Mouse (Mus musculus) embryonic fibroblast, embryonic 13.5 days (primary cell): ENCODE data around the gene Anxa8.

ENCODE experiments used
- CTCF ChIP-seq: IDR thresholded peaks from 2 replicates; pipeline ENCODE4 v1.5.1; 2011; ENCODE audit warnings: mild to moderate bottlenecking, control low read depth, low read length, moderate library complexity, borderline replicate concordance; ENCODE audit not compliant: insufficient read depth
- POLR2A ChIP-seq: IDR thresholded peaks from 2 replicates; pipeline ENCODE4 v1.6.1; 2011; ENCODE audit warnings: low read depth, mild to moderate bottlenecking, control low read depth, low read length, moderate library complexity

GRCm38 (mm10) chr14:34091475-34091874, 5.7 kb downstream of the Anxa8 start:
- TF ChIP-seq POLR2A (no peak), CTCF (no peak)
